Mouse (Mus musculus) hindbrain, postnatal 0 days (tissue): ENCODE measurements at regions not wholly inside any gene's neighbourhood (a gene's known extent, or its start where the extent isn't known, plus 50 kb on each side); places are given as distances from the start of the nearest gene placed in this dataset.

ENCODE experiments used
- ATAC-seq: fragments of 200-750 bp; cut with Nextera tagmentation; 2 replicates; pipeline ENCODE4 v1.8.0; 2017; ENCODE audit warnings: mild to moderate bottlenecking, moderate TSS enrichment, moderate library complexity
- DNase-seq: peaks from one replicate; pipeline ENCODE4 v3.0.0-alpha.2; 2015; ENCODE audit warnings: low spot score
- H3K27ac ChIP-seq: fragments of 300-500 bp; sonication (generic); 2 replicates; pipeline ENCODE4 v1.5.1; 2014; ENCODE audit warnings: mild to moderate bottlenecking
- H3K27me3 ChIP-seq: fragments of 300-500 bp; sonication (generic); 2 replicates; pipeline ENCODE4 v1.6.1; 2014; ENCODE audit warnings: low read length, mixed read lengths; ENCODE audit not compliant: insufficient read depth
- H3K36me3 ChIP-seq: fragments of 300-500 bp; sonication (generic); 2 replicates; pipeline ENCODE4 v1.6.1; 2014; ENCODE audit warnings: low read length, mixed read lengths; ENCODE audit not compliant: insufficient read depth
- H3K4me1 ChIP-seq: fragments of 300-500 bp; sonication (generic); 2 replicates; pipeline ENCODE4 v1.6.1; 2014; ENCODE audit warnings: antibody characterized with exemption, low read length, mixed read lengths; ENCODE audit not compliant: insufficient read depth
- H3K4me2 ChIP-seq: fragments of 300-500 bp; sonication (generic); 2 replicates; pipeline ENCODE4 v1.6.1; 2014; ENCODE audit warnings: low read depth, mild to moderate bottlenecking, low read length, moderate library complexity, mixed read lengths
- H3K4me3 ChIP-seq: fragments of 300-500 bp; sonication (generic); 2 replicates; pipeline ENCODE4 v1.5.1; 2014; ENCODE audit warnings: low read length
- H3K9ac ChIP-seq: fragments of 300-500 bp; sonication (generic); replicated peaks from 2 replicates; pipeline ENCODE4 v1.6.1; 2014; ENCODE audit warnings: mild to moderate bottlenecking, low read length, moderate library complexity, mixed read lengths
- H3K9me3 ChIP-seq: fragments of 300-500 bp; sonication (generic); 2 replicates; pipeline ENCODE4 v1.6.1; 2016; ENCODE audit warnings: low read length, mixed read lengths
- CTCF ChIP-seq: IDR thresholded peaks from 2 replicates; pipeline ENCODE4 v1.5.1; 2016; ENCODE audit warnings: antibody characterized with exemption, control low read depth, low read depth
- WGBS: fragments of 180-500 bp; shearing (Covaris S2); extraction: QIAGEN DNeasy Blood & Tissue Kit; methylation state at CpG from one replicate; pipeline ENCODE4 v1.1.7; 2014; 5-methylcytosine and 5-hydroxymethylcytosine counted together

GRCm38 (mm10) chr2:82828222-82828621 is 115.2 kb upstream of the Fsip2 start:
- no peak overlapping the region for H3K27ac ChIP-seq
- DNase-seq (peak; percentile 25), ATAC-seq (no peak)
- no peaks in the 10 kb centered on the region for H3K4me1 ChIP-seq
- 27% methylated on average over 1 of the region's 1 CpGs for WGBS
- no peak overlapping the region for H3K4me3 ChIP-seq
- H3K36me3 ChIP-seq, result no peaks in the 10 kb centered on the region
- H3K27me3 ChIP-seq, result no peaks in the 10 kb centered on the region
- H3K9me3 ChIP-seq, result no peaks in the 10 kb centered on the region
- TF ChIP-seq CTCF, result no peak
- H3K4me2 ChIP-seq, result no peak overlapping the region
- no peak overlapping the region for H3K9ac ChIP-seq

- no peak for TF ChIP-seq CTCF
- Histone ChIP-seq H3K27me3 (no peaks in the 10 kb centered on the region), H3K9me3 (no peaks in the 10 kb centered on the region), H3K27ac (no peak overlapping the region), H3K4me3 (no peak overlapping the region), H3K9ac (no peak overlapping the region), H3K4me1 (no peaks in the 10 kb centered on the region), H3K36me3 (no peaks in the 10 kb centered on the region), H3K4me2 (no peak overlapping the region)
- ATAC-seq (no peak), DNase-seq (no peak)
- 92% methylated on average over 2 of the region's 2 CpGs for WGBS
Measured at GRCm38 (mm10) chr2:82839852-82840251, 103.6 kb upstream of the Fsip2 start.

GRCm38 (mm10) chr2:82847271-82847670 is 96.2 kb upstream of the Fsip2 start:
- TF ChIP-seq CTCF, result no peak
- DNase-seq, result peak; percentile 11
- no peak overlapping the region for H3K9ac ChIP-seq
- no peaks in the 10 kb centered on the region for H3K9me3 ChIP-seq
- no peaks in the 10 kb centered on the region for H3K27me3 ChIP-seq
- H3K4me3 ChIP-seq, result no peak overlapping the region
- no peak for ATAC-seq
- H3K27ac ChIP-seq, result no peak overlapping the region
- H3K4me1 ChIP-seq, result no peaks in the 10 kb centered on the region
- H3K36me3 ChIP-seq, result no peaks in the 10 kb centered on the region
- WGBS, result 26% methylated on average over 3 of the region's 3 CpGs
- H3K4me2 ChIP-seq, result no peak overlapping the region

GRCm38 (mm10) chr2:82847692-82848091 is 95.7 kb upstream of the Fsip2 start:
- Histone ChIP-seq H3K4me1 (no peaks in the 10 kb centered on the region), H3K27me3 (no peaks in the 10 kb centered on the region), H3K36me3 (no peaks in the 10 kb centered on the region), H3K9me3 (no peaks in the 10 kb centered on the region), H3K4me3 (no peak overlapping the region), H3K27ac (no peak overlapping the region), H3K9ac (no peak overlapping the region), H3K4me2 (no peak overlapping the region)
- DNase-seq (peak; percentile 15), ATAC-seq (no peak)
- 40% methylated on average over 6 of the region's 6 CpGs for WGBS
- no peak for TF ChIP-seq CTCF
